Mouse (Mus musculus): ENCODE measurements around the gene Tspan10. TPM values are rescaled to one million over a fixed set of nuclear protein-coding genes. Genes with fewer than 3 reads are reported as not detected.

Tspan10 gene
- polyA plus RNA-seq (2012): not detected in 2 replicates

DNA sequence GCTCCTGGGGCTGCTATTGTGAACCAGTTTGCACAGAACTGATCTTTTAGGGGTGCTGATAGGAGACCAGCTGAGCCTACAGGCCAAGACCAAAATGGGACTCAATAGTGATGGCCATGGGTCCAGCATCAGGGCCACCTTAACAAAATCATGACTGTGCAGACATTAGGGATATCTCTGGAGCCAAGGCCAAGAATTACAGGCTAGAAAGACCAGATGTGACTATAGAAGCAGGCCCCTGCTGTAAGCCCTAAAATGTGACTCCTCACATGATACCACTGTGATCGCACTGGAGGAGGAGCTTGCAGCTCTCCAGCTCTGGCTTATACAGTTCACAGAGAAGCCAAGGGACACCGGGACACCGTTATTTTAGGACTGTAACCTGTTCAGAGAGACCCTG, at the start of gene Tspan10:
Gene Tspan10, plus strand, starts transcription at position 301 of the 400 bp plus-strand sequence.
- no peak for TF ChIP-seq GATA1 (IDR thresholded peaks at IDR 0.05; ENCODE audit: low read length)

DNA sequence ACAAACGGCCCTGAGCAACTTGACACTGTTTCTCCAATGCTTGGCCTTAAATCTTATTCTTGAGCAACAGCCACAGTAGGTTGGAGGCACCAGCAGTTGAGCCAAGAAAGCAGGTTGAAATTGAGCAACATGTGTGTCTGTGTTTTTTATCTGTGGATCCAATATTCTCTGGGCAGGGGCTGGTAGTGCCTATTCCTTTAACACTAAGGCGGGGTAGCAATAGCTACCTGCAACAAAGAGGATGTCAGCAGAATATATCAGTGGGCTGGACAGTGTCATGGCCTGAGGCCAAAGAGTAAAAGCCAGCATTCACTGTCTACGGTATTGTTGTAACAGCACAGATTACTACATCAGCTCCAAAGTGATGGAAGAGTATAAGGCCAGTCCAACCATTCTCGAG, 46.8 kb upstream of the Tspan10 start:
- no peak for TF ChIP-seq GATA1 (IDR thresholded peaks at IDR 0.05; ENCODE audit: low read length)

DNA sequence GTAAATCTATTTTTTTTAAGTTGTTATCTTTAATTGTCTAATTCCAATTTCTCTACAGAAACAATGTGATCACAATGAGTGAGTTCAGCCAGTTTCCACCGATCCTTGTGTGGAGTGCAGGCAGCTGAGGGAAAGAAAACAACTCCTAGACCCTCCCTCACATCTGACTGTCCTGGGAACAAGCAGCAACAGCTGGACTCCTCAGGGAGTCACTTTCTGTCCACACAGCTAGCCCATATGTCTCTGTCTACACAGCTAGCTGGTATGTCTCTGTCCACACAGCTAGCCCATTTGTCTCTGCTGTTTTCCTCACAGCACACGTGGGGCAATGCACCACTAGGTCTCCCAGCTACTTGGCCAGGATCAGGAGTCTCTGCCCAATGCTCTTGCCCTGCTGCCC, 44.8 kb upstream of the Tspan10 start:
- no peak for TF ChIP-seq GATA1 (IDR thresholded peaks at IDR 0.05; ENCODE audit: low read length)

DNA sequence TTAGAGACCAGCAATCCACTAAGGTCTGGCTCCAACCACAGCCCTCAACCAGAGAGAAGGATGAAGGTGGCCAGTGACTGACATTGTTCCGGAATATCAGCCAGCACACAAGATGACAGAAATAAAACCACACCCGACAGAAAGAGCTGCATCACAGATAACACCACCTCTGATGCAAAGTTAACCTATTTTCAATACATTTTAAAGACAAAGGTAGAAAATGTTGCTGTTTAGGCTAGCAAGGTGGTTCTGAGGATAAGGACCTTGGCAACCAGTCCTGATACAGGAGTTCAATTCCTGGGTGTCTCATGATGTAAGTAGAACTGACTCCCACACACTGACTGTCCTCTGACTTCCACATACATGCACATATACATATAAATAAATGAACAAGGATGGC, 43.1 kb upstream of the Tspan10 start:
- TF ChIP-seq GATA1 (IDR thresholded peaks at IDR 0.05; ENCODE audit: low read length): peak; percentile 49

DNA sequence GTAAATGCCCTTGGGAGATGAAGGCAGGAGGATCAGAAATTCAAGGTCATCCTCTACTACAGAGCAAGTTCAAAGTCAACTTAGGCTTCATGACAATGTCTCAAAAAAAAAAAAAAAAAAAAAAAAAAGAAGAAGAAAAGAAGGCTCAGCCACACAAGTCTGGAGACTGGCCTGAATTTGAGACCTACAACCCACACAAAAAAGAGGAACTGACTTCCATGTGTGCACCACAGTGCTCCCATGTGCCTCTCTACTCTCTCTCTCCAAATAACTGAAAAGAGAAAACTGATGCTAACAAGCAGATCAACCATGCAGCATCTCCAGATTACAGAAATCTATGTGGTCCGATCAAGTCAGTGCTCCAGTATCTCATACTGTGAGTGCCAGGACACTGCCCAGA, 37.6 kb upstream of the Tspan10 start:
- TF ChIP-seq GATA1 (IDR thresholded peaks at IDR 0.05; ENCODE audit: low read length): no peak

DNA sequence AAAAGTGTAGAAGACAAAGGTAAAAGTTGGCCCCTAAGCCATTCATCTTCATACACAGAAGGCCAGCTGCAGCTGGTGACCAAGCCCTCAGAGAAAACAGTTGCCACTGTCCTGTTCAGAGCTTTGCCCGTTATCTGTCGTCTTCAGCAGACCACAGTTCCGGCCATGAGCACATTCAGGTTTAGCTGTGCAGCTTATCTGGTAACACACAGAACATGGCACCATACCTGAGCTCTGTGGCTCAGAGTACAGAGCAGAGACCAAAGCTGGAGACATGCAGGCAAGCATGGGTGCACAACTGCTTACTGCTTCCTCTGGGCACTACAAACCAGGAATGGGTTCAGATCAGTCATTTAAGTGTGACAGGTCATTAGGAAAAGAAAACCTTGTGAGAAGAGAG, 36.6 kb upstream of the Tspan10 start:
- peak; percentile 58 for TF ChIP-seq GATA1 (IDR thresholded peaks at IDR 0.05; ENCODE audit: low read length)

DNA sequence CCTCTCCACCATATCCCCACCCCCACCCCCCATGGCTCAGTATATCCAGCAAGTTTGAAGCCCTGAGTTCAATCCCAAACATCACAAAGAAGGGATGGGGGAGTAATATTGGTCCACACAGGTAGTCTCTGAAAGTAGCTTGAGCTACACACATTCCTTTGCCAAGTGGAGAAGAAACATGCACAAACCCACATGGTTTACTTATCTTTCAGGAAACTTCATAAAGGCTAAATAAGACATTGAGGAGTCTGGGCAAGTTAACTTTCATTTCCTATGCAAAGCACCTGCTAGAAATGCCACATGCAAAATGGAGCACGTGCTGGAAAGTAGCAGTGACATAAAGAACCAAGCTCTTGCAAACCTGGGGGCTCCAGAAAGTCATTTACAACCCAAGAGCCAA, 36.0 kb upstream of the Tspan10 start:
- TF ChIP-seq GATA1 (IDR thresholded peaks at IDR 0.05; ENCODE audit: low read length): no peak

DNA sequence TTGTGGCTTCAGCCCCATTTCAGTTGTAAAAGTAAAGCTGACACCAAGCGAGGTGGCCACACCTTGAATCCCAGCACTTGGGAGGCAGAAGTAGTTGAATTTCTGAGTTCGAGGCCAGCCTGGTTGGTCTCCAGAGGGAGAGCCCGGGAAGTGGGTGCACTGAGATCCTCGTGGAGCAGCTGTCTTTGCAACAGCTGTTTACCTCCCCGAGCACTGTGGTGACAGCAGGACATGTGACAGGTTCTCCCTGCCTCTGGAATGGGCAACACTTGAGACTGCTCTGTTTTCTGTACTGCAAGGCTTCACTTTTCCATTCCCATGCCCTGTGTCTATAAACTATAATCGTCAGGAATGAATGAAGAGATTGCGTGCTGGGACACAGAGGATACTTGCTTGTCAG, 24.6 kb upstream of the Tspan10 start:
- TF ChIP-seq GATA1 (IDR thresholded peaks at IDR 0.05; ENCODE audit: low read length): no peak

DNA sequence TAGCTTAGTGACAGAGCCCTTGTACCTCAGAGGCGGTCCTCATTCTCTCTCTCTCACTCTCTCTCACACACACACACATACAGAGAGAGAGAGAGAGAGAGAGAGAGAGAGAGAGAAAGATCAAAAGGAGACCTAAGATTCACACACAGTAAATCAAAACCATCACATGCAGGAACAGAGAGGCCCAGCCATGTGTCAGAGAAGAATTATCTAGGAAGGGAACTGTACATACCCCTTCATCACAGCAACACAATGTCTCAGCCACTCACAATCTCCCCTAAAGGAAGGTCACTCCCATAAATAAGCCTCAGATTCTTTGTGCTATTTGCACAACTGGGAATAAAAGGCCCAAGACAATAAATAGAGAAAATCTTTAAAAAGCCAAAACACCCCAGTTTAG, 23.9 kb upstream of the Tspan10 start:
- TF ChIP-seq GATA1 (IDR thresholded peaks at IDR 0.05; ENCODE audit: low read length): no peak

DNA sequence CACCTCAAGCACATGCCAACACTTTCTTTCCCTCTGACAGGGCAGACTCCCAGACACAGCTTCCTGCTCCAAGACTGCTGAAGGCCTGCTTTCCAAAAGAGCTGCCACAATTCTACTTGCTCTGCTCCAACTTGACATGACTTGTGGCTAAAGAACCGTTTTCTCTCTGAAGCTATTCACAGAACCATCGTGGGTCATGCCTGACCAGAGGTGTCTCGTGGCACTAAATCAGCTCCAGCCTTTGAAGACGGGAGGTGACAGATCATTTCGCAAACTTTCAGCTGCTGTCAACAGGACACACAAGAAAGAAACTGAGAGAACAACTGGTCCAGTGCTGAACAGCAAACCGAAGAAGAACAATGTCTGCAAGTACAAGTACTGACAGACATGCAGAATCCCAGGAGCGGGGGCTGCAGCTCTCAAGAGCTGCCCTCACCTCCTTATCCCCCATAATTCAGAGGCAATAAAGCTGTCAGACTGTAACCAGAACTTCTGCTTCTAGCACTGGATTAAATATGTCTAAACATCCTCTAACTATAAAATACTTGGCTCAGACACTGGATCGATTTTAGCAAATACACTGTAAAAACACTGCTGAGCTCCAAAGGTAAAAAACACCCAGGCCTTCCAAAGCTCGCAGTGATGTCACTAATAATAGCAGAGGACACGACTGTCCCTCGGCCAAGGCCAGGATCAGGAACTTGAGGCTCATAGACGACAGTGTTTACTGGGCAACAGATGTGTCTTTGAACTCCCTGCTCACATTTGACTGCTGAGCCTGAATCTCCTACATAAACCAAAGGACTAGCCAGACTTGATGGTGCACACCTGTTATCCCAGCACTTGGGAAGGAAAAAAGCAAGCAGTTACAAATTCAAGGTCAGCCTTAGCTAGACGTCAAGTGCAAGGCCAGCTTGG, 19.5 kb upstream of the Tspan10 start:
- TF ChIP-seq GATA1 (IDR thresholded peaks at IDR 0.05; ENCODE audit: low read length): no peak

DNA sequence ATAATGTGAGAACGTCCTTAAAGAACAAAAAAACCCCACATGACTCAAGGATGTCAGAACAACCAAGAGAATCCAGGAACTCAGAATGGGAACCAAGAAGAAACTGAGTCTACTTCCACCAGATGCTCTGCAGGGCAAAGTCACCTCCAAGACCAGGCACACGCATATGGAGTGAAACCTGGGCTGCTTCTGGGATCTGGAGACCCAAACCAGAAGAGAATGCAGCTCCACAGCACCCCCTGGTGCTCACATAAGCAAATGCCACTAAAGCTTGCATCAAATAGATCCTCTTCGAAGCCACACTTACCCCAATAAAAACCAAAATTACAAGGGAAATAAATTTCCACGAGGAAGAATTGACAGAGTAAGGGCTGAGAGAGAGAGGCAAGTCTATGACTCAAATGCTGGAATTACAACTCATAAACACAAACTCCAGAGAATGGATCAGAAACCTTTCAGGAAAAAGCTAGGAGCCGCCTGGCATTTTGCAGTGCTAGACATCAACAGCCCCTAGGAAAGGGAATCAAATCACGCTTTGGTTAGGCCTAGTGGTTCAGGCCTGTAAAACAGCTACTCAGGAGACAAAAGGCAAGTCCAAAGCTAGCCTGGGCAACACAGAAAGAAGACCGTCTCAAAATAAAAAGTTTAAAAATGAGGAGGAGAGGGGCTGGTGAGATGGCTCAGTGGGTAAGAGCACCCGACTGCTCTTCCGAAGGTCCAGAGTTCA, 18.7 kb upstream of the Tspan10 start:
- TF ChIP-seq GATA1 (IDR thresholded peaks at IDR 0.05; ENCODE audit: low read length): no peak

DNA sequence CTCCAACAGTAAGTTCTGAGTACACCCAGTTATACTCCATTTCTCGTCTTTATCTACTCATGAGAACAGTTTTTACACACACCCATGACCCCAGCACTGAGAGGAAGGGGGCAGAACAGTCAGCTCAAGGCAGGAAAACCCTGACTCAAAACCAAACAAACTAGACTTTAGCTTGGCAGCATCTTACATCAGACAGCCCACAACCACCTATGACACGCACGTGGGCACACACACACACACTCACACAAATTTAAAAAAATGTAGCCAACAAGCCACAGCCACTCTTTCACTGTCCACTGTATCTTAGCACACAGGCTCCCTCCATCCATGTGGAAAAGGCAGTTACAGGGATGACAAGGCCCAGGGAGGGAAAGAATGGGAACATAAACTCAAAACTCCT, 15.7 kb upstream of the Tspan10 start:
- TF ChIP-seq GATA1 (IDR thresholded peaks at IDR 0.05; ENCODE audit: low read length): no peak

DNA sequence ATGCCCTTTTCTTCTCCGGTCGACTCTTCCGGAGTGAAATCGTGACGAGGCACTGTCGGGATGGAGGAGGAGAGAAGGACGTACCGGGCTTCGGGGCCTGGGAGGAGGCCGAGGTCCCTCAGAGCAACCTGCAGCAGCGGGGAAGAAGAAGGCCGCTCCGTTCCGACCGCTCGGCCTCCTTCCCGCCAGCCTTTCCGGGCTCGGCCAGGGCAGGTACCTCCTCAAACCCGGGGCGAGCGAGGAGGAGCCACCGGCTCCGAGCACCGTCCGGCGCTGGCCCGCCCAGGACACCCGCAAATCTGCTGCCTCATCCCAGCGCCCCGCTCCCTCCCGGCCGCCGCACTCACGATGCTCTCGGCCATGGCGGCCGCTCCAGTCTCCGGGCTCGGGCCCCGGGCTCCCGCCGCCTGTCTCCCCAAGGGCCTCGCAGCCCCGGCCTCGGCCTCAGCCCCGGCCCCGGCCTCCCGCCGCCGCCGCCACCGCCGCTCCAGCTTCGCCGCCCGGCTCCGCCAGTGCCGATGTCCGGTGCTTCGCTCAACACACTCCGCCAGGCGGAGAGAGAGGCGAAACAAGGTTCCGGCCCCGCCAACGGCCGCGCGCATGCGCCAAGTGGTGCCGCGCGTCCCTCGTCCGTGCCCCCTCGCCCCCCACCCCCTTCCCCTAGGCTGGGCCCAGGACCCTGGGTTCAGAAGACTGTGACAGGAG, 5.1 kb upstream of the Tspan10 start, which contains the start of gene Nploc4:
Gene Nploc4, minus strand, starts transcription at position 557 of the 705 bp plus-strand sequence.
- no peak for TF ChIP-seq GATA1 (IDR thresholded peaks at IDR 0.05; ENCODE audit: low read length)

DNA sequence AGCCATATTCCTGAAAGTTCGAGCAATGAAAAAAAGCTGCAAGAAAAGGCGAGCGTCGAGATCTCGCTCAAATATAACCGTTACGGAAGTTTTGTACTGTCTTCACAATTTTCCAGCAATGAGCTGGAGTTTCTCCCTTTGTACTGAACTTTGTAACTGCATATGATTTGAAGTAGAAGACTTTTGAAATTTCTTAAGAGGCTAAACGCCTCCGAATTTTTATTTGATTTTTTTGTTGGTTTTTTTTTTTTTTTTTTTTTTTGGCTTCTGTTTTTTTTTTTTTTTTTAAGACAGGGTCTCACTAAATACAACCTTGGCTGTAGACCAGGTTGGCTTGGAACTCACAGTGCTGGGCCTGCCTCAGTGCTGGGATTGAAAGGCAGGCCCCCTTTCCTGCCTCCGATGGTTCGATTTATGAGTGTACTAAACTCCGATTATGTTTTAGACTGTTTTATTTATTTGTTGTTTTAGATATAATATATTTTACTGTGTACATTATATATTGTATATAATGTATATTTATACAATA, 4.5 kb upstream of the Tspan10 start:
- no peak for TF ChIP-seq GATA1 (IDR thresholded peaks at IDR 0.05; ENCODE audit: low read length)

DNA sequence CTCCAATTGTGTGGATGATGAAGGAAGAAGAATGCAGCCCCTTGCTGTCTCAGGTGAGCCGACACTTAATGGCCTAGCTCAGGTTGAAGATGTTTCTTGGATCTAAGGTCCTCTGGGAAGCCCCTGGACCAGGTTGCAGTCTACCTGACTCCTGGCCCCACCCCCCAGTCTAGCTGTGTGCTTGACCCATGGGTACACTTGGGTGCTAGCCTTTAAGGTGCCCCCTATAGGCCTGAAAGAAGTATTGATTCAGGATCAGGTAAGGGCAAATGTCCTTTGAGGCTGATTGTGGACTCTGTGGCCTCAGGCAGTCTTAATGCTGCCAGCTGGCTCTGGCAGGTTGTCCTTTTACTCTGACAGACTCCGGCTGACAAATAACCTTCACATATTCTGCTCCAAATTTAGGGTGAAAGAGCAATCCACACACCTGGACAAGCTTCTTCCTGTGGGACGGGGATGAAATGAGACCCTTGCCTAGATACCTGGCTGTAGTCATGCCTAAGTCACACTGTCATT, 379 bp downstream of the Tspan10 start:
- no peak for TF ChIP-seq GATA1 (IDR thresholded peaks at IDR 0.05; ENCODE audit: low read length)

All from G1E-ER4 (cell line).